Mouse (Mus musculus) ES-CJ7 (cell line): ENCODE data around the gene Gm1110.

Source experiments
- DNase-seq: peaks from one replicate; pipeline ENCODE4 v3.0.0; 2011; ENCODE audit warnings: low read depth, low spot score

Gm1110 gene

GRCm38 (mm10) chr9:26922909-26923526 is at the start of gene Gm1110:
Gene Gm1110 (minus strand): TSS chr9:26923111.
- DNase-seq: no peak

- DNase-seq: peak; percentile 81
These were observed 24.9 kb upstream of the Gm1110 start for GRCm38 (mm10) chr9:26947790-26948189.

DNA sequence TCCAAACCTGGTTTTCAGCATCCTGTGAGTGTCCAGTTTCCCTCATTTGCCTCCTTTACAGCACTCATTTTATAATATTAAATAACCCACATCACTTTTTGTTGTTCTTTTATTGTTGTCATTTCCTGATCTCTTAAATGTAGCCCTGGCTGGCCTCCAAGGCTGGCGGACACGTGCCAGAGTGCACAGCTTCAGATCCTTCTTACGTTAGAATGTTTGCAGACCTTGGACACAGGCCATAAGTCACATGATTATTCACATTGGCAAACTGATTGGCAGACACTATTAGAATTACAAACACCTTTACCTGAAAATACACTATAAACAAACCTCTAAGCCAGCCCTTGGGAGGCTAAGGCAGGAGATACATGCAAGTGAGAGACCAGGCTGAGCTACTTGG is 1.2 kb upstream of the Gm1110 start:
- DNase-seq: no peak

GRCm38 (mm10) chr9:26919778-26920177 is 3.1 kb downstream of the Gm1110 start:
- DNase-seq: no peak

DNA sequence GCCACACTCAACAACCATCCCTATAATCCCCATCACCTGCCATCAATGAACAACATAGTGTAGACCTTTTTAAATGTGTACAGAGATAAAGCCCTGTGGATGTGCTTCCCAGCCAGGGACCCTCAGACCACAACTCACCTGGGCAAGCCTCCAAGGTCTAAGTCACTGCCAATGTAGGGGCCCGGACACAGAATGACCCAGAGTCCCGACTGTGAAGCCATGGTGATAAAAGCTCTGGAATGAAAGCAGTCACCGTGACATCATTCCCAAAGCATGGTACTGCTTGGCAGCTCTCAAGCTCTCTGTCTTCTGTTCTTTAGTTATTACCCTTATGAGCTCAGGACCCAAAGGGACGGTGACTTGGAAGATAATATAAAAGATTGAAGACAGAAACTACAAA is 9.8 kb downstream of the Gm1110 start:
- no peak for DNase-seq

DNA sequence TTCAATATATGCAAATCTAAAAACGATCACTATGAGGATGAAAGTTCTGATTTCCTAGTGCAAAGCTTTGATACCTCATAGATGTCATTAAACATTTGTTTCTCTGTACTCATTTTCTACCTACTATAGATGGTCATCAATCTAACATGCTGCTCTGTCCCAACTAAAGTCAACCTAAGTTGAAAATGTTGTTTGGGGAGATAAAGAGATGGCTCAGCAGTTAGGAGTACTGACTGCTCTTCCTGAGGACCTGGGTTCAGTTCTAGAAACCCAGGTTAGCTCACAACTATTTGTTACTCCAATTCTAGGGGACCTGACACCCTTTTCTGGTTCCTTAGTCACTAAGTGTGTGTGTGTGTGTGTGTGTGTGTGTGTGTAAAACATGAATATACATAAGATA is 11.7 kb downstream of the Gm1110 start:
- DNase-seq: peak; percentile 8

DNA sequence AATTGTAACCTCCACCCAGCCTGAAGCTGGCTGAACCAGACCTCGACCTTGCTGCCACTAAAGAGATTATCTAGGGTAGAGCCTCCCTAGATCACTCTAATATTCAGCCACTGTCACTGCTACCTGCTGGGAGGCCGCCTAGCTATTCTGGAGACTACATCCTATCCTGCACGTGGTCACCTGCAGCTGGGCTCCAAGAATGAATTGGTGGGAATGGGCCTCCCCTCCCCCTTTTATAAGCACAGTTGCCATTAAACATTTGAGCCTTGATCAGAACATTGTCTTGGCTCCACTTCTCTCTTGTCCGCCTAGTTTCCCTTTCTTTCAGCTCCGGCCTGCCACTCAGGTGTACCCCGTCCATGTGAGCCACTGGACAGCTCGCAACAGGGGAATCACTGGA is 53.1 kb downstream of the Gm1110 start:
- DNase-seq: peak; percentile 43

DNA sequence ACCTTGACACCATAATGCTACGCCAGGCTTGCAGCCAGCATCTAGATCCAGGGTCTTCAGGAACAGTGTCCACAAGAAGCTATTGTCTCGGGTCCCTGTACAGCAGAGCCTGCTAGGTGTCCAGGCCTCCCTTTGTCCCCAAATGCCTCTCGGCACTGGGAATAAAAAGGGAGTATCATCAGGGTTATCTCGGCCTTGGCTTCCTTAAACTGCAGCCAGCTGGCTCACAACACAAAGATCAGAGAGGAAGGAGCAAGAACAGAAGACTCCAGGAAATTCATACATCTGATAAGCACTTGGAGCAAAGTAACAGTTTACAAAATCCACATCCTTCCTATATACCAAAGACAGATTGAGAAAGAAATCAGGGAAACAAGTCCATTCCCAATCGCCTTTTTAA is 62.2 kb downstream of the Gm1110 start, which contains the start of gene Glb1l3:
Gene Glb1l3 (minus strand): TSS at position 140 of the 400 bp plus-strand sequence.
- no peak for DNase-seq

DNA sequence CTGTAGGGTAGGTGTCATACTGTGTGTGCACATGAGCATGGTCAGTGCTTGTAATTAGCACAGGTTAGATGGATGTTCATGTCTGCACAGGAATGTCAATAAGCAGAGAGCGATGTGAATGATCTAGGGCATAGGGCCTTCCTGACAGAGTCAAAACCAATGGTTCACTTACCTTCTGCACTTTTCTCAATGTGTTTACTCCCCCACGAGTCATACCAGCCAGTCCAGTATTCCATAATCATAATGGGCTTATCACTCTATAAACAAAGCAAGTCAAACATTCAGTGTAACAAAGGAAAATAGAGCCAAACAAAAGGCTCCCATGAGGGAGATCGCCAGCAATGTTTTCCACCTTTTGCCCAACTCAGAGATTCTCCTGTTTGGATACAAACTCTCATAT is 91.8 kb downstream of the Gm1110 start:
- no peak for DNase-seq
